Mouse (Mus musculus): ENCODE results near the gene Slc25a38. TPM values are rescaled to one million over a fixed set of nuclear protein-coding genes. Genes with fewer than 3 reads are reported as not detected.
"Not testable (repeated sequence)": the region's sequence is repeated elsewhere in the genome, so short reads cannot be mapped to it uniquely, and the experiment has no call there.

Gene Slc25a38
- polyA plus RNA-seq, 1 experiment from 2014 or later: 35.5 TPM

GRCm38 (mm10) chr9:120091696-120092238 is 18.4 kb upstream of the Slc25a38 start, which contains the start of gene Ccr8:
Ccr8 (plus strand) TSS chr9:120092114.
- Histone ChIP-seq H3K27me3 (ENCODE audit: control insufficient read depth, insufficient read depth, low read length) (no peaks in the 10 kb centered on the region), H3K9me3 (ENCODE audit: control insufficient read depth, low read length) (no peaks in the 10 kb centered on the region), H3K9ac (ENCODE audit: low read length) (no peak within 1 kb of the TSS), H3K4me2 (ENCODE audit: low read depth) (no peak within 1 kb of the TSS), H3K27ac (ENCODE audit: low read depth, low read length) (no peak within 1 kb of the TSS), H3K4me3 (ENCODE audit: low read depth, low read length) (no peak within 1 kb of the TSS), H3K36me3 (ENCODE audit: control insufficient read depth, insufficient read depth, low read length) (no peaks in the 10 kb centered on the region), H3K4me1 (ENCODE audit: control insufficient read depth, insufficient read depth, low read length) (no peaks in the 10 kb centered on the region)
- WGBS: 80% methylated on average over 5 of the region's 5 CpGs
- ATAC-seq (ENCODE audit: insufficient read depth, low FRiP score, low TSS enrichment): no peak
- DNase-seq (ENCODE audit: low spot score): no peak

- H3K27ac ChIP-seq (ENCODE audit: low read depth, low read length): no peak overlapping the region
- no peaks in the 10 kb centered on the region for H3K9me3 ChIP-seq (ENCODE audit: control insufficient read depth, low read length)
- no peak for DNase-seq (ENCODE audit: low spot score)
- no peak overlapping the region for H3K4me2 ChIP-seq (ENCODE audit: low read depth)
- H3K36me3 ChIP-seq (ENCODE audit: control insufficient read depth, insufficient read depth, low read length): no peaks in the 10 kb centered on the region
- 88% methylated on average over 13 of the region's 13 CpGs for WGBS
- ATAC-seq (ENCODE audit: insufficient read depth, low FRiP score, low TSS enrichment): no peak
- no peak overlapping the region for H3K4me3 ChIP-seq (ENCODE audit: low read depth, low read length)
- no peak overlapping the region for H3K9ac ChIP-seq (ENCODE audit: low read length)
- H3K4me1 ChIP-seq (ENCODE audit: control insufficient read depth, insufficient read depth, low read length): no peaks in the 10 kb centered on the region
- H3K27me3 ChIP-seq (ENCODE audit: control insufficient read depth, insufficient read depth, low read length): no peaks in the 10 kb centered on the region
Observed at GRCm38 (mm10) chr9:120093701-120094100, 16.5 kb upstream of the Slc25a38 start.

- no peaks in the 10 kb centered on the region for H3K4me1 ChIP-seq (ENCODE audit: control insufficient read depth, insufficient read depth, low read length)
- no peaks in the 10 kb centered on the region for H3K36me3 ChIP-seq (ENCODE audit: control insufficient read depth, insufficient read depth, low read length)
- no peak for ATAC-seq (ENCODE audit: insufficient read depth, low FRiP score, low TSS enrichment)
- no peak overlapping the region for H3K4me2 ChIP-seq (ENCODE audit: low read depth)
- no peak overlapping the region for H3K27ac ChIP-seq (ENCODE audit: low read depth, low read length)
- H3K9ac ChIP-seq (ENCODE audit: low read length): no peak overlapping the region
- H3K4me3 ChIP-seq (ENCODE audit: low read depth, low read length): no peak overlapping the region
- DNase-seq (ENCODE audit: low spot score): no peak
- no peaks in the 10 kb centered on the region for H3K27me3 ChIP-seq (ENCODE audit: control insufficient read depth, insufficient read depth, low read length)
- H3K9me3 ChIP-seq (ENCODE audit: control insufficient read depth, low read length): no peaks in the 10 kb centered on the region
- WGBS: 84% methylated on average over 7 of the region's 7 CpGs
Observed at GRCm38 (mm10) chr9:120095886-120096285, 14.3 kb upstream of the Slc25a38 start.

GRCm38 (mm10) chr9:120098682-120099081 is 11.5 kb upstream of the Slc25a38 start:
- WGBS: 25% methylated on average over 7 of the region's 7 CpGs

GRCm38 (mm10) chr9:120099304-120099703 is 10.9 kb upstream of the Slc25a38 start:
- Histone ChIP-seq H3K9ac (ENCODE audit: low read length) (no peak overlapping the region), H3K4me1 (ENCODE audit: control insufficient read depth, insufficient read depth, low read length) (no peaks in the 10 kb centered on the region), H3K4me2 (ENCODE audit: low read depth) (no peak overlapping the region), H3K9me3 (ENCODE audit: control insufficient read depth, low read length) (no peaks in the 10 kb centered on the region), H3K27ac (ENCODE audit: low read depth, low read length) (no peak overlapping the region), H3K27me3 (ENCODE audit: control insufficient read depth, insufficient read depth, low read length) (no peaks in the 10 kb centered on the region), H3K4me3 (ENCODE audit: low read depth, low read length) (no peak overlapping the region), H3K36me3 (ENCODE audit: control insufficient read depth, insufficient read depth, low read length) (no peaks in the 10 kb centered on the region)
- DNase-seq (ENCODE audit: low spot score): no peak
- 93% methylated on average over 8 of the region's 8 CpGs for WGBS
- ATAC-seq (ENCODE audit: insufficient read depth, low FRiP score, low TSS enrichment): no peak

More at GRCm38 (mm10) chr9:120098682-120099081, 11.5 kb upstream of the Slc25a38 start:
- H3K9ac ChIP-seq (ENCODE audit: low read length): no peak overlapping the region
- H3K4me1 ChIP-seq (ENCODE audit: control insufficient read depth, insufficient read depth, low read length): no peaks in the 10 kb centered on the region
- DNase-seq (ENCODE audit: low spot score) (peak; percentile 73), ATAC-seq (ENCODE audit: insufficient read depth, low FRiP score, low TSS enrichment) (no peak)
- no peak overlapping the region for H3K27ac ChIP-seq (ENCODE audit: low read depth, low read length)
- no peaks in the 10 kb centered on the region for H3K9me3 ChIP-seq (ENCODE audit: control insufficient read depth, low read length)
- no peak overlapping the region for H3K4me2 ChIP-seq (ENCODE audit: low read depth)
- H3K27me3 ChIP-seq (ENCODE audit: control insufficient read depth, insufficient read depth, low read length): no peaks in the 10 kb centered on the region
- H3K4me3 ChIP-seq (ENCODE audit: low read depth, low read length): no peak overlapping the region
- H3K36me3 ChIP-seq (ENCODE audit: control insufficient read depth, insufficient read depth, low read length): no peaks in the 10 kb centered on the region

GRCm38 (mm10) chr9:120101165-120101564 is 9.0 kb upstream of the Slc25a38 start:
- Histone ChIP-seq H3K4me1 (ENCODE audit: control insufficient read depth, insufficient read depth, low read length) (no peaks in the 10 kb centered on the region), H3K27ac (ENCODE audit: low read depth, low read length) (no peak overlapping the region), H3K4me2 (ENCODE audit: low read depth) (no peak overlapping the region), H3K4me3 (ENCODE audit: low read depth, low read length) (no peak overlapping the region), H3K27me3 (ENCODE audit: control insufficient read depth, insufficient read depth, low read length) (no peaks in the 10 kb centered on the region), H3K36me3 (ENCODE audit: control insufficient read depth, insufficient read depth, low read length) (no peaks in the 10 kb centered on the region), H3K9me3 (ENCODE audit: control insufficient read depth, low read length) (no peaks in the 10 kb centered on the region), H3K9ac (ENCODE audit: low read length) (no peak overlapping the region)
- DNase-seq (ENCODE audit: low spot score): no peak
- ATAC-seq (ENCODE audit: insufficient read depth, low FRiP score, low TSS enrichment): no peak
- 90% methylated on average over 2 of the region's 2 CpGs for WGBS

GRCm38 (mm10) chr9:120108953-120109352 is 1.2 kb upstream of the Slc25a38 start:
- not testable (repeated sequence) for H3K4me3 ChIP-seq (ENCODE audit: low read depth, low read length); DNase-seq (ENCODE audit: low spot score); H3K4me1 ChIP-seq (ENCODE audit: control insufficient read depth, insufficient read depth, low read length); H3K4me2 ChIP-seq (ENCODE audit: low read depth); H3K36me3 ChIP-seq (ENCODE audit: control insufficient read depth, insufficient read depth, low read length); H3K27me3 ChIP-seq (ENCODE audit: control insufficient read depth, insufficient read depth, low read length); ATAC-seq (ENCODE audit: insufficient read depth, low FRiP score, low TSS enrichment); H3K9me3 ChIP-seq (ENCODE audit: control insufficient read depth, low read length); H3K9ac ChIP-seq (ENCODE audit: low read length); H3K27ac ChIP-seq (ENCODE audit: low read depth, low read length)
- WGBS: 96% methylated on average over 12 of the region's 12 CpGs

- no peaks in the 10 kb centered on the region for H3K36me3 ChIP-seq (ENCODE audit: control insufficient read depth, insufficient read depth, low read length)
- H3K4me2 ChIP-seq (ENCODE audit: low read depth): peak overlapping the region; percentile 64
- ATAC-seq (ENCODE audit: insufficient read depth, low FRiP score, low TSS enrichment) (no peak), DNase-seq (ENCODE audit: low spot score) (no peak)
- WGBS: 78% methylated on average over 15 of the region's 15 CpGs
- no peaks in the 10 kb centered on the region for H3K27me3 ChIP-seq (ENCODE audit: control insufficient read depth, insufficient read depth, low read length)
- peak overlapping the region; percentile 79; the same call in 1 of the 2 replicates for H3K9ac ChIP-seq (ENCODE audit: low read length)
- H3K27ac ChIP-seq (ENCODE audit: low read depth, low read length): no peak overlapping the region
- H3K4me3 ChIP-seq (ENCODE audit: low read depth, low read length): peak overlapping the region; percentile 77
- no peaks in the 10 kb centered on the region for H3K9me3 ChIP-seq (ENCODE audit: control insufficient read depth, low read length)
- 0 out of 2 replicates have a peak, but pooled peaks cover 2% of the 10 kb centered on the region for H3K4me1 ChIP-seq (ENCODE audit: control insufficient read depth, insufficient read depth, low read length)
Observed at GRCm38 (mm10) chr9:120111156-120111945, 1.2 kb downstream of the Slc25a38 start.

- Histone ChIP-seq H3K4me2 (ENCODE audit: low read depth) (no peak overlapping the region), H3K36me3 (ENCODE audit: control insufficient read depth, insufficient read depth, low read length) (peaks cover under 1% of the 10 kb centered on the region; the same call in 1 of the 2 replicates), H3K27ac (ENCODE audit: low read depth, low read length) (no peak overlapping the region), H3K9ac (ENCODE audit: low read length) (no peak overlapping the region), H3K27me3 (ENCODE audit: control insufficient read depth, insufficient read depth, low read length) (no peaks in the 10 kb centered on the region), H3K4me1 (ENCODE audit: control insufficient read depth, insufficient read depth, low read length) (0 out of 2 replicates have a peak, but pooled peaks cover 2% of the 10 kb centered on the region), H3K4me3 (ENCODE audit: low read depth, low read length) (no peak overlapping the region), H3K9me3 (ENCODE audit: control insufficient read depth, low read length) (no peaks in the 10 kb centered on the region)
- 95% methylated on average over 6 of the region's 6 CpGs for WGBS
- no peak for DNase-seq (ENCODE audit: low spot score)
- no peak for ATAC-seq (ENCODE audit: insufficient read depth, low FRiP score, low TSS enrichment)
Observed at GRCm38 (mm10) chr9:120112472-120112871, 2.3 kb downstream of the Slc25a38 start.
